Mouse (Mus musculus) forebrain, embryonic 12.5 days (tissue): ENCODE measurements around the gene Cyp2e1. TPM values are rescaled to one million over a fixed set of nuclear protein-coding genes. Genes with fewer than 3 reads are reported as not detected.

ENCODE experiments used
- ATAC-seq: fragments of 200-750 bp; cut with Nextera tagmentation; 2 replicates; pipeline ENCODE4 v1.8.0; 2017; ENCODE audit warnings: moderate TSS enrichment; ENCODE audit not compliant: low FRiP score
- H3K27ac ChIP-seq: fragments of 300-500 bp; sonication (generic); 2 replicates; pipeline ENCODE4 v1.5.1; 2016; ENCODE audit warnings: mild to moderate bottlenecking
- H3K27me3 ChIP-seq: fragments of 300-500 bp; sonication (generic); 2 replicates; pipeline ENCODE4 v1.6.1; 2016; ENCODE audit warnings: mild to moderate bottlenecking
- H3K36me3 ChIP-seq: fragments of 300-500 bp; sonication (generic); replicated peaks from 2 replicates; pipeline ENCODE4 v1.6.1; 2016; ENCODE audit warnings: mild to moderate bottlenecking
- H3K4me1 ChIP-seq: fragments of 300-500 bp; sonication (generic); 2 replicates; pipeline ENCODE4 v1.6.1; 2016
- H3K4me2 ChIP-seq: fragments of 300-500 bp; sonication (generic); 2 replicates; pipeline ENCODE4 v1.6.1; 2016; ENCODE audit warnings: mild to moderate bottlenecking, moderate library complexity
- H3K4me3 ChIP-seq: fragments of 300-500 bp; sonication (generic); replicated peaks from 2 replicates; pipeline ENCODE4 v1.5.1; 2016; ENCODE audit warnings: mild to moderate bottlenecking
- H3K9ac ChIP-seq: fragments of 300-500 bp; sonication (generic); 2 replicates; pipeline ENCODE4 v1.6.1; 2016; ENCODE audit warnings: mild to moderate bottlenecking
- H3K9me3 ChIP-seq: fragments of 300-500 bp; sonication (generic); 2 replicates; pipeline ENCODE4 v1.6.1; 2016
- WGBS: fragments of 180-500 bp; shearing (Covaris S2); methylation state at CpG from one replicate; pipeline ENCODE4 v1.1.7; 2016; 5-methylcytosine and 5-hydroxymethylcytosine counted together
- polyA plus RNA-seq: library from polyadenylated mRNA; unstranded; fragments of >200 nt; fragmentation: Nextera tagmentation; extraction: Ambion mirVana; gene quantifications from 2 replicates; pipeline ENCODE4 v1.2.1, GENCODE M21; 2016

Cyp2e1 gene
- polyA plus RNA-seq, 1 experiment from 2014 or later: not detected

- Histone ChIP-seq H3K9me3 (no peaks in the 10 kb centered on the region), H3K27me3 (no peaks in the 10 kb centered on the region), H3K4me1 (no peaks in the 10 kb centered on the region), H3K9ac (no peak overlapping the region), H3K27ac (no peak overlapping the region), H3K4me3 (no peak overlapping the region), H3K4me2 (no peak overlapping the region), H3K36me3 (no peaks in the 10 kb centered on the region)
- 79% methylated on average over 12 of the region's 12 CpGs for WGBS
- no peak for ATAC-seq
These were observed 2.6 kb downstream of the Cyp2e1 start for GRCm38 (mm10) chr7:140765888-140766739.

DNA sequence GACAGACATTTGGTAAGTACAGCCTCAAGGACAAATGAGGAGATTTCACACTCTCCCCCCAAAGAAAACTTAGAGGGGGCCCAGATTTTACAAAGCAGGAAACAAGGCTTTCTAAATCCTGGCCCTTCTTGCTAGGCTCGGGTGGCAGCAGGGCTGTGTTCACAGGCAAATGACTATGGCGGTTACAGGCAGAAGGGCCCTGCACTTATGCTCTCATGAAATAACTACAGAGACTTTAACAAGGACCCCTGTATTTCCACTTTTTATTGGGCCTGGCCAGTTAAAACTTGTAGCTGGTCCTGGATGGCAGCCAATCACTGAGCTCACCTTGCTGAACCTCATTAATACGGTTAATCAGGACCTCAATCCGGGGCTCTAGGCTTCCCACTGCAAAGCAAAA, 17.0 kb downstream of the Cyp2e1 start:
- 73% methylated on average over 4 of the region's 4 CpGs for WGBS
- Histone ChIP-seq H3K4me2 (no peak overlapping the region), H3K27me3 (no peaks in the 10 kb centered on the region), H3K4me1 (no peaks in the 10 kb centered on the region), H3K27ac (no peak overlapping the region), H3K9ac (no peak overlapping the region), H3K9me3 (no peaks in the 10 kb centered on the region), H3K36me3 (no peaks in the 10 kb centered on the region), H3K4me3 (no peak overlapping the region)
- no peak for ATAC-seq

DNA sequence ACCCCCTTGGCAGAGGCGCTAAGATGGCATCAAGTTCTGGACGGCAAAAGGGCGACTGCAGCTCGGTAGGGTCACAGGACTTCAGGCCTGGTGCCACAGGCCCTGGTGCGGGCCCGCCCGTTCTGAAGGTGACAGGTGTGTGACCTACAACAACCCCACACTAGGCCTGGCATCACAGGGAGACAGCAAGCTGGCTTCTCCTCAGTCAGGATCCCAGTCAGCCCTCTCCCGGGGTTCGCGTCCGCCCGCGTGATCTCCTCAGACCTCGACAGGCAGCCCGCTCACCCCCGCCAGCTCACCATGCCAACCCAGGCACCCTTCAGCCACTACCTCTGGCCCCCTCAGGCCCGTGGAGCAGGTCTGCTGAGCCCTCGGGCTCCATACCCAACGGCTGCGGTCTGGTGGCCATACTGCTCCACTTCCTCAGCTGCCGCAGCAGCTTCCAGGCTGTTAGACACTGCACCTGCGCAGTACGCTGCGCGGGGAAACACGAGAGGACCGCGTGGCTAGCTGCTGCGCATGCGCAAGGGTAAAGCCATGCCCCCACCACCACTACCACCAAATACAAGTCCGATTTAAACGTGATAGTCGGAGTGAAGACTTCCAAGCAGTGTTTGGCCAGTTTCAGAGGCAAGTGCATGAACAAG, 24.0 kb downstream of the Cyp2e1 start, which contains the start of gene Syce1:
Gene Syce1, minus strand, starts transcription at position 447 of the 647 bp plus-strand sequence.
- Histone ChIP-seq H3K4me1 (no peaks in the 10 kb centered on the region), H3K27ac (no peak within 1 kb of the TSS), H3K4me2 (no peak within 1 kb of the TSS), H3K36me3 (no peaks in the 10 kb centered on the region), H3K4me3 (no peak within 1 kb of the TSS), H3K9me3 (no peaks in the 10 kb centered on the region), H3K27me3 (no peaks in the 10 kb centered on the region), H3K9ac (no peak within 1 kb of the TSS)
- WGBS: 86% methylated on average over 33 of the region's 33 CpGs
- ATAC-seq: no peak

DNA sequence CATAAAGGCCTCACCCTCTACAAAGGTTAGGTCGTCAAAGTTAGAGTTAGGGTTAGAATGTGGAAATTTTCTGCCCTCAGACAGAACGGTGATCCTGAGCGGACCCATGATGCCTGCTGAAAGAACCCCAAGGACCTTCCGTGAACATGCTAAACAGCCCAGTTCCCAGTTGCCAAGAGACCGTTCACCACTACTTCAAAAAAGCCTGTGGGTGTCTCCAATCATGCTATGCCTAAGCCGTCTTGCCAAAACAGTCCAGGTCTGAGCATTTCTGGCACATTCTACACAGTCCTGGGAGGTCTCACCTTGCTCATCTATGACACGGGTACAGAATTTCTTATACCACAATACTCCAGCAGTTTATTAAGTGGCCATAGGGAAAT, 24.5 kb downstream of the Cyp2e1 start:
- Histone ChIP-seq H3K4me2 (no peak overlapping the region), H3K36me3 (no peaks in the 10 kb centered on the region), H3K9me3 (no peaks in the 10 kb centered on the region), H3K4me1 (no peaks in the 10 kb centered on the region), H3K4me3 (no peak overlapping the region), H3K9ac (no peak overlapping the region), H3K27me3 (no peaks in the 10 kb centered on the region), H3K27ac (no peak overlapping the region)
- WGBS: 87% methylated on average over 7 of the region's 7 CpGs
- no peak for ATAC-seq

DNA sequence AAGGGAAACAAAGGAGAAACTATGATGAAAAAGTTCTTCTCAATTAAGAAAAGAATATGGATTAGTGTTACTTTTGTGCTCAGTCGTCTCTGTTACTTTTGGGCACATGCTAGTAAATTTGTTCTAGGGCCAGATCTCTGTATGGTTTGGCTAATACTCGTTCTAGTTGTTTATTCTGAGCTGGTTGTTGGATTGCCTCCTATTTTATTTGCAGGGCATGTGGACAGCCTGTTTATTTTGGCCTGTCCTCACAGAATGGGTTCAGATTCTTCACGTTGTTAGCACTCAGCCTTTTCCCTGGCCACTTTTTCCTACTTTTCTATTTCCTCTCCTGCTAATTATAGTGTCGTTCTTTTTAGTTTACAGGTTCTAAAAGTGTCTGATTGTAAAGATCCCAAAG, 30.0 kb downstream of the Cyp2e1 start:
- ATAC-seq: no peak
- no peaks in the 10 kb centered on the region for H3K36me3 ChIP-seq

GRCm38 (mm10) chr7:140797619-140798018, 34.1 kb downstream of the Cyp2e1 start:
- Histone ChIP-seq H3K9ac (no peak overlapping the region), H3K9me3 (no peaks in the 10 kb centered on the region), H3K27ac (no peak overlapping the region), H3K27me3 (no peaks in the 10 kb centered on the region), H3K36me3 (no peaks in the 10 kb centered on the region), H3K4me1 (no peaks in the 10 kb centered on the region), H3K4me3 (no peak overlapping the region), H3K4me2 (no peak overlapping the region)
- 91% methylated on average over 3 of the region's 3 CpGs for WGBS
- ATAC-seq: no peak

More for the DNA sequence above, 30.0 kb downstream of the Cyp2e1 start:
- 75% methylated on average over 4 of the region's 4 CpGs for WGBS
- Histone ChIP-seq H3K4me1 (no peaks in the 10 kb centered on the region), H3K4me2 (no peak overlapping the region), H3K9me3 (no peaks in the 10 kb centered on the region), H3K4me3 (no peak overlapping the region), H3K9ac (no peak overlapping the region), H3K27me3 (no peaks in the 10 kb centered on the region), H3K27ac (no peak overlapping the region)

GRCm38 (mm10) chr7:140798212-140798611, 34.7 kb downstream of the Cyp2e1 start:
- H3K27me3 ChIP-seq: no peaks in the 10 kb centered on the region
- ATAC-seq: no peak

DNA sequence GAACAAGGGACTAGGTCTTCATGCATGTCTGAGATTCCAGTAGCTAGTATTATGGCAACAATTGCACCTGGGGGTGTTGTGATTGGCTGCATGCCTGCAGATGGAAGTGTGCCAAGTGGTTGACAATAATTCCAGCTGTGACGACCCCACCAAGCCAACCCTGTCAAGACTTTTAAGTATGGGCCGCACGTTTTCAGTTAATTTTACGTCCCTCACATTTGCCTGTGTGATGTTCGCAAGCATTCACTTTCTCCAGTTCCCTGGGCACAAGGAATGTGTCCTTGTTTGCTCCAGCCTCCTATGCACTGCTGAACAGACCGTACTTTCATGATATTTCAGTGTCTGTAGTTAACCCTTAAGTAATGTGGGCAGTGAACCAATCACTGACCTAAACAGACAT, 39.1 kb downstream of the Cyp2e1 start:
- Histone ChIP-seq H3K36me3 (no peaks in the 10 kb centered on the region), H3K27ac (no peak overlapping the region), H3K9ac (no peak overlapping the region), H3K4me3 (no peak overlapping the region), H3K4me1 (no peaks in the 10 kb centered on the region), H3K27me3 (no peaks in the 10 kb centered on the region), H3K4me2 (no peak overlapping the region), H3K9me3 (no peaks in the 10 kb centered on the region)
- 88% methylated on average over 6 of the region's 6 CpGs for WGBS
- ATAC-seq: no peak

More at GRCm38 (mm10) chr7:140798212-140798611, 34.7 kb downstream of the Cyp2e1 start:
- Histone ChIP-seq H3K4me2 (no peak overlapping the region), H3K27ac (no peak overlapping the region), H3K9me3 (no peaks in the 10 kb centered on the region), H3K9ac (no peak overlapping the region), H3K4me3 (no peak overlapping the region), H3K4me1 (no peaks in the 10 kb centered on the region), H3K36me3 (no peaks in the 10 kb centered on the region)
- 66% methylated on average over 2 of the region's 2 CpGs for whole genome bisulfite sequencing

- H3K27me3 ChIP-seq: no peaks in the 10 kb centered on the region
- H3K4me1 ChIP-seq: no peaks in the 10 kb centered on the region
- H3K9me3 ChIP-seq: no peaks in the 10 kb centered on the region
- WGBS: 13% methylated on average over 1 of the region's 1 CpGs
- no peak overlapping the region for H3K4me3 ChIP-seq
- H3K4me2 ChIP-seq: no peak overlapping the region
- no peak overlapping the region for H3K27ac ChIP-seq
- no peaks in the 10 kb centered on the region for H3K36me3 ChIP-seq
- H3K9ac ChIP-seq: no peak overlapping the region
- ATAC-seq: no peak
These were observed 42.2 kb downstream of the Cyp2e1 start for GRCm38 (mm10) chr7:140805704-140806103.

DNA sequence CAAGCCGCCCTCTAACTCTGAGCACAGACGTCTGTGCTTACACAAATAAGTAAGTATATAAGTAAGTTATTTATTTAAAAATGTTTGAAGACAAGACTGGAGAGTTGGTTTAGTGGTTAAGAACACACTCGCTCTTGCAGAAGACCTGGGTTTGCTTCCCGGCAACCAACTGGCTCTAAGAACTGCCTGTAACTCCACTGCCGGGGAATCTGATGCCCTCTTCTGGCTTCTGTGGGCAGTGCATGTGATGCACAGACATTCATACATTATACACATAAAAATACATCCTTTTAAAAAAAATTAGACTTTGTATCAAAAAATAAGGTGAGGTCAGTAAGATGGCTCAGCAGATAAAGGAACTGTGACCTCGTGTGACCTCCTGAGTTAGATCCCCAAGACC, 47.0 kb downstream of the Cyp2e1 start:
- H3K4me2 ChIP-seq: no peak overlapping the region
- no peak overlapping the region for H3K4me3 ChIP-seq
- H3K9ac ChIP-seq: no peak overlapping the region
- no peak overlapping the region for H3K27ac ChIP-seq
- 91% methylated on average over 6 of the region's 6 CpGs for WGBS
- H3K36me3 ChIP-seq: peaks cover 24% of the 10 kb centered on the region
- no peaks in the 10 kb centered on the region for H3K27me3 ChIP-seq
- no peaks in the 10 kb centered on the region for H3K9me3 ChIP-seq
- no peak for ATAC-seq
- no peaks in the 10 kb centered on the region for H3K4me1 ChIP-seq

DNA sequence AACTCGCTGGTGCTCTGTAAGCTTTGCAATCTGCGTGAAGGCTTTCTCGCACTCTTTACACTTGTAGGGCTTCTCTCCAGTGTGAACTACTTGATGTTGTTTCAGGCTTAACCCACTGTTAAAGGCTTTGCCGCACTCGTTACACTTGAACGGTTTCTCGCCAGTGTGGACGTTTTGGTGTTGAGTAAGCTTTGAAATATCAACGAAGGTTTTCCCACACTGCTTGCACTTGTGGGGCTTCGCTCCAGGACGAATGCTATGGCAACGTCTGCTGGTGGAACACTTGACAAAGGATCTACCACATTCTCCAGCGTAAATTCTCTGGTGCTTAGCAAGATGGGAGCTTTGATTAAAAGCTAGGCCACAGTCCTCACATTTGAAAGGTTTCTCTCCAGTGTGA, 48.2 kb downstream of the Cyp2e1 start:
- no peak overlapping the region for H3K9ac ChIP-seq
- H3K4me3 ChIP-seq: no peak overlapping the region
- WGBS: 87% methylated on average over 13 of the region's 13 CpGs
- no peaks in the 10 kb centered on the region for H3K4me1 ChIP-seq
- no peak overlapping the region for H3K4me2 ChIP-seq
- ATAC-seq: no peak
- H3K36me3 ChIP-seq: peaks cover 24% of the 10 kb centered on the region
- no peak overlapping the region for H3K27ac ChIP-seq
- H3K27me3 ChIP-seq: no peaks in the 10 kb centered on the region
- H3K9me3 ChIP-seq: no peaks in the 10 kb centered on the region

DNA sequence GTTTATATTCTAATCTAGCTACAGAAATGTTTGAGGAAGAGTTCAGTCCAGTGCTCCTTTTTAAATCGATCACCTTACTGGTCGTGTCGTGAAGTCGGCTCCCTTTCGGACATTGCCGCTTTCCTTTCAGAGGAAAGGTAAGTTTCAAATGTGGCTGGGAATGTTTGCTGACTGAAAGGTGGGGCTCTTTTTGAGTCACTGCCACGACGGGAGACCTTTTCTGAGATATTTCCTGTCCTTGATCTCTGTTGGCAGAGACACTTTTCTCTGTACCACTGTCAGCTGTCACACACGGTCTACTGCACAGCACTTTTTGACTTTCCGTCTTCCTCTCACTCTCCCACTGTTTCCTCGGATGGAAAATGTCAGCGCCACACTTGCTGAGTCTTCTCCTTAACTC, 49.3 kb downstream of the Cyp2e1 start:
- H3K4me3 ChIP-seq: no peak overlapping the region
- ATAC-seq: no peak
- H3K36me3 ChIP-seq: peaks cover 24% of the 10 kb centered on the region
- no peaks in the 10 kb centered on the region for H3K4me1 ChIP-seq
- 92% methylated on average over 12 of the region's 12 CpGs for WGBS
- no peak overlapping the region for H3K9ac ChIP-seq
- no peak overlapping the region for H3K27ac ChIP-seq
- no peaks in the 10 kb centered on the region for H3K9me3 ChIP-seq
- H3K27me3 ChIP-seq: no peaks in the 10 kb centered on the region
- H3K4me2 ChIP-seq: no peak overlapping the region

DNA sequence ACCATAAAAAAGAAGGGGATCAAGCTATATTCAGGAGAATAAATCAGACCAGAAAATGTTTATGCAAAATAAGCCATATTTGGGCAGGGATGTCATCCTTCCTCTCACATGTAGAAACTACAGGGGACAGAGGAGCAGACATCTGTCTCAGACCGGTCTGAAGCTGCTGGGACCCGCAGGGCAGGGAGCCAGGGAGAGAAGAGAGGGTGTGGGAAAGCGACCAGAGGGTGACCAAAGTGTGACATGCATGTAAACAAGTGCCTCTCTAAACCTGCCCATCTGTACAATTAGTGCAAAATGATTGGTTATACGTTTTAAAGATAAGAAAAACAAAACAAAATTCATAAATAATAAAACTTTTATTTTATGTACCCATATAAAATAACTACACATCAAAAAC, 56.6 kb downstream of the Cyp2e1 start:
- H3K27me3 ChIP-seq: no peaks in the 10 kb centered on the region; the same call in 1 of the 2 replicates
- no peaks in the 10 kb centered on the region for H3K9me3 ChIP-seq
- H3K27ac ChIP-seq: no peak overlapping the region
- no peak overlapping the region for H3K4me2 ChIP-seq
- no peak overlapping the region for H3K9ac ChIP-seq
- no peak overlapping the region for H3K4me3 ChIP-seq
- H3K4me1 ChIP-seq: peaks cover 4% of the 10 kb centered on the region; the same call in 1 of the 2 replicates
- H3K36me3 ChIP-seq: no peaks in the 10 kb centered on the region
- WGBS: 85% methylated on average over 4 of the region's 4 CpGs
- no peak for ATAC-seq
